Mouse (Mus musculus) right cerebral cortex, postnatal 14 days (tissue): ENCODE results near the gene Hal.

Source experiments
- DNase-seq: peaks from one replicate; pipeline ENCODE4 v3.0.0; 2022

Hal gene

GRCm38 (mm10) chr10:93567841-93568566, 79.4 kb downstream of the Hal start:
- DNase-seq, result no peak

GRCm38 (mm10) chr10:93568671-93569070, 80.1 kb downstream of the Hal start:
- no peak for DNase-seq
